Mouse (Mus musculus) midbrain, embryonic 10.5 days (tissue): Measurements from ENCODE around the gene Pole2. TPM values are rescaled to one million over a fixed set of nuclear protein-coding genes. Genes with fewer than 3 reads are reported as not detected.
A peak's percentile ranks its signal among the peaks of the same experiment; 100 is the strongest.

ENCODE experiments used
- DNase-seq: peaks from one replicate; pipeline ENCODE4 v3.0.0-alpha.2; 2017; ENCODE audit warnings: low spot score
- H3K27ac ChIP-seq: fragments of 300-500 bp; sonication (generic); replicated peaks from 2 replicates; pipeline ENCODE4 v1.5.1; 2016; ENCODE audit warnings: mild to moderate bottlenecking
- H3K27me3 ChIP-seq: fragments of 300-500 bp; sonication (generic); 2 replicates; pipeline ENCODE4 v1.6.1; 2016; ENCODE audit warnings: low read depth, mild to moderate bottlenecking; ENCODE audit not compliant: poor library complexity, severe bottlenecking
- H3K36me3 ChIP-seq: fragments of 300-500 bp; sonication (generic); 2 replicates; pipeline ENCODE4 v1.6.1; 2016; ENCODE audit warnings: mild to moderate bottlenecking, moderate library complexity
- H3K4me1 ChIP-seq: fragments of 300-500 bp; sonication (generic); 2 replicates; pipeline ENCODE4 v1.6.1; 2016
- H3K4me3 ChIP-seq: fragments of 300-500 bp; sonication (generic); 2 replicates; pipeline ENCODE4 v1.5.1; 2016; ENCODE audit warnings: mild to moderate bottlenecking, moderate library complexity
- H3K9me3 ChIP-seq: fragments of 300-500 bp; sonication (generic); replicated peaks from 2 replicates; pipeline ENCODE4 v1.6.1; 2016; ENCODE audit warnings: mild to moderate bottlenecking
- WGBS: fragments of 180-500 bp; shearing (Covaris S2); methylation state at CpG from one replicate; pipeline ENCODE4 v1.1.7; 2016; 5-methylcytosine and 5-hydroxymethylcytosine counted together
- polyA plus RNA-seq: library from polyadenylated mRNA; unstranded; fragments of >200 nt; fragmentation: Nextera tagmentation; extraction: Ambion mirVana; gene quantifications from 2 replicates; pipeline ENCODE4 v1.2.1, GENCODE M21; 2016

Gene Pole2
- polyA plus RNA-seq, 1 experiment from 2014 or later: 34.5 TPM

DNA sequence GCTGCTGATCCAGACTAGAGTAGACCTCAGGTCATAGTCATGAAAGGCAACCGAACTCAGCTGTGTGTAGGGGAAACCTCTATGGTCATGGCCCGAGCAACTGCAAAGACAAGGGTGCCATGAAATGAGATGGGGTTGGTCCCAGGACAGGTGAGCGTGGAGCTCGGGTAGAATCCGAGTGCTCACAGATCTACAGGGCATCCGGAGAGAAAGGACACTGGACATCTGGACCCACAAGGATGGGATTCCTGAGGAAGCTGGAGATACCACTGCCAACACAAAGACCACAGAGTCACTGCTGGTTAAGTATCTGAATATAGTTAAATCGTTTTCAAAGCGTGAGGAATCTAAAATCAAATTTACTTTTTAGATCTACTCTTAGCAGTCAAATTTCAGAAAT is 20.6 kb downstream of the Pole2 start:
- H3K27me3 ChIP-seq: no peaks in the 10 kb centered on the region
- H3K4me3 ChIP-seq: no peak overlapping the region
- no peaks in the 10 kb centered on the region for H3K9me3 ChIP-seq
- no peak for DNase-seq
- peaks cover 89% of the 10 kb centered on the region for H3K36me3 ChIP-seq
- no peak overlapping the region for H3K27ac ChIP-seq
- H3K4me1 ChIP-seq: peaks cover 5% of the 10 kb centered on the region; the same call in 1 of the 2 replicates
- 94% methylated on average over 8 of the region's 8 CpGs for WGBS

DNA sequence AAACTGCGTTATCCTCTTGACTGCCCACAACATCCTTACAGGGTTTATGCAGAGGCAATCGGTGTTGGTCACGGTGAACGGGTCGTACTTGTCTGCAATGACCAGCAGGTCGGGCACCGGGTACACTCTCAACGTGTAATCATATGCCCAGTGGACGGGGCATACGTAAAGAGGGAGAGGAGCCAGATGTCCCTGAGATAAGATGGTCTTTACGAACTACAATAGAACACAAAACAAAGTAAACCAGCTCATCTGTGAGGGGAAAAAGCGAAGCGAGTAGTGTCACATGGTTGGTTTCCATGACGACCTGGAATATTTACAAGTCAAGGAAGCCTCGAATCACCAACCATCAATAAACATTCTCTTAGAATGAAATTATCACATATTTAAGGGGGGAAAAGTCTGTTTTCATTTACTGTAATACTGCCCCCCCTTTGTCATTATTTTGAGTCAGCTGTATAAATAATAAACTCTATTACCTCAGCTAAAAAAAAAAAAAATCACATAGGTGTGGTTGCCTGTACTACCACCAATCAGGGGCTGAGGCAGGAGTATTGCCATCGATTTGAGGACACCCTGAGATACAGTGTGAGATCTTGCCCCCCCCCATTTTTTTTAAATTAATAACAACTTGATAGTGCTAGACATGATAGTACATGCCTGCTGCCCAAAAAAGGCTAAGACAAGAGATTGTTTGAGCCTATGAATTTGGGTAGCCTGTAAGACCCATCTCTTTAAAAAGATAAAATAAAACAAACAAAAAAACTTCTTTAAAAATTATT is 23.8 kb downstream of the Pole2 start, which contains the start of gene Gm49384:
Gm49384 (minus strand) TSS at position 216 of the 782 bp plus-strand sequence.
- H3K27me3 ChIP-seq: no peaks in the 10 kb centered on the region
- H3K36me3 ChIP-seq: peaks cover 88% of the 10 kb centered on the region
- H3K4me3 ChIP-seq: no peak within 1 kb of the TSS
- no peaks in the 10 kb centered on the region for H3K9me3 ChIP-seq
- peaks cover 5% of the 10 kb centered on the region; the same call in 1 of the 2 replicates for H3K4me1 ChIP-seq
- WGBS: 81% methylated on average over 16 of the region's 16 CpGs
- no peak for DNase-seq
- no peak within 1 kb of the TSS for H3K27ac ChIP-seq

GRCm38 (mm10) chr12:69198985-69199384 is 29.0 kb downstream of the Pole2 start:
- Histone ChIP-seq H3K4me3 (peak overlapping the region; percentile 96), H3K9me3 (no peaks in the 10 kb centered on the region), H3K4me1 (peaks cover 33% of the 10 kb centered on the region), H3K27ac (no peak overlapping the region), H3K36me3 (peaks cover 53% of the 10 kb centered on the region), H3K27me3 (no peaks in the 10 kb centered on the region)
- no peak for DNase-seq

DNA sequence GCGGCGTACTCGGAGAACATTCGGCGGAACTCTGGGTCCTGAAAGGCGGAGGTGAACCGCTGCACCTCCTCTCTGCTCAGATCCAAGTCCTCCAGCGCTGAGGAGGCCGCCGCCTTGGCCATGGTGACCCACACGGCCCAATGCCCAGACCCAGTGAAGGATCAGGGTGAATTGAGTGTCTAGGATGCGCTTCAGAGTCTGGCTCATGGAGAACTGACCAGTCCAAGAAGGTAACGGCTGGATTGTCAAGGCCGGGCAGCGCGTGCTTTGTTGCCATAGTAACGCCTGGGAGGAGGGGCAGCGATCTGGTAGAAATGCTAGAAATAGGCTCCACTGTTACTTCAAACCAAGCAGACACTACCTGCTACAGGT is 29.8 kb downstream of the Pole2 start, which contains the start of gene Dnaaf2:
Dnaaf2 (minus strand) TSS at position 266 of the 372 bp plus-strand sequence.
- H3K27ac ChIP-seq: peak within 1 kb of the TSS; percentile 92
- peak; percentile 83 for DNase-seq
- H3K27me3 ChIP-seq: no peaks in the 10 kb centered on the region
- peaks cover 50% of the 10 kb centered on the region for H3K36me3 ChIP-seq
- peak within 1 kb of the TSS; percentile 96 for H3K4me3 ChIP-seq
- under 1% methylated on average over 18 of the region's 18 CpGs for WGBS
- no peaks in the 10 kb centered on the region for H3K9me3 ChIP-seq
- peaks cover 31% of the 10 kb centered on the region for H3K4me1 ChIP-seq

- under 1% methylated on average over 94 of the region's 94 CpGs for WGBS
These were observed 30.4 kb downstream of the Pole2 start for GRCm38 (mm10) chr12:69197378-69198163.

DNA sequence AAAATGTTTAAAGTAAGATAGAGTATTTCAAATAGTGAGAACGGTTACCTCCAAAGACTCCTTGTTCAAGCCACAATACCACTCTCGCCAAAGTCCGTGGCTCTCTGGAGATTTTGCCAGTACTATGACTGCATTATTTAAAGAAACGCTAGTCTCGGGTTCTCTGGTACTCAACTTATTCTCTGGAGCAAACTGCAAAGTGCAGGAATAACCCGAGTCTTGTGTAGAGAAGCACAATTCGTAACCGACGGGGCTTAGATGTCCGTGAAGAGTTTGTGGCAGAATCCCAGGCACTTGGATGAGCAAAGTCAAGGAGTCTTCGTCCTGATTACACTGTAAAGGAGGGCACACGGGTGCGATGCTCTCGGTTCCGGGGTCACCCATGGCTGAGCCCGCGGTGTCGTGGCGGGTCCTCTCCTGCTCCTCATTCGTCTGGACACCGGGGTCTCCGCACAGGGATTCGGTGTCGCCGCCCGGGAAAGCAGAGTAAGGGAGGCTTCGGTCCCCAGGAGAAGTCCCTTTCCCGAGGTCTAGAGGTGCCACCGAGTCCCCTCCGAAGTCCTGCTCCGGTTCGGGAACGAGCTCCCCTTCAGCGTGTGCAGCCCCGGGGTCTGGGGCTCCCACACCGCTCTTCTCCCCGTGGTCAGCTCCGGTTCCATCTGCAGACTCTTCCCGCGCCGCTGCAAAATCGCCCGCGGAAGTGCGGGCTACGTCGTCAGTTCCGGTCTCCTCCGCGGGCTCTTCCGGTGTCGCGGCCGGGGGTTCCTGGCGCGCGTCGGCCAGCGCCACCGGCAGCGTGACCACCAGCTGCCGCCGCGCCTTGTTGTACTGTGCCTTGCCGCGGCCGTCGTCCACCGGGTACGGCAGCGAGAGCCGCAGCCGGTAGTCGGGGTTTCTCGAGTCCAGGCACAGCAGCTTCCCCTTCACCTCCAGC is 31.3 kb downstream of the Pole2 start, which contains the start of gene Gm49383:
Gm49383 (minus strand) TSS at position 661 of the 934 bp plus-strand sequence.
- under 1% methylated on average over 75 of the region's 75 CpGs for WGBS
- Histone ChIP-seq H3K27me3 (no peaks in the 10 kb centered on the region), H3K27ac (peak within 1 kb of the TSS; percentile 92), H3K4me1 (peaks cover 31% of the 10 kb centered on the region), H3K9me3 (no peaks in the 10 kb centered on the region), H3K36me3 (peaks cover 50% of the 10 kb centered on the region), H3K4me3 (peak within 1 kb of the TSS; percentile 96)
- DNase-seq: peak; percentile 80

More at GRCm38 (mm10) chr12:69197378-69198163, 30.4 kb downstream of the Pole2 start:
- Histone ChIP-seq H3K9me3 (no peaks in the 10 kb centered on the region), H3K27ac (peak overlapping the region; percentile 92), H3K36me3 (peaks cover 50% of the 10 kb centered on the region), H3K4me3 (peak overlapping the region; percentile 96), H3K4me1 (peaks cover 31% of the 10 kb centered on the region), H3K27me3 (no peaks in the 10 kb centered on the region)
- peak; percentile 69 for DNase-seq

GRCm38 (mm10) chr12:69192637-69193036 is 35.4 kb downstream of the Pole2 start:
- peaks cover 60% of the 10 kb centered on the region for H3K36me3 ChIP-seq
- no peak overlapping the region for H3K27ac ChIP-seq
- peaks cover 16% of the 10 kb centered on the region for H3K4me1 ChIP-seq
- H3K9me3 ChIP-seq: no peaks in the 10 kb centered on the region; the same call in 1 of the 2 replicates
- DNase-seq: no peak
- no peaks in the 10 kb centered on the region for H3K27me3 ChIP-seq
- 93% methylated on average over 2 of the region's 2 CpGs for WGBS
- no peak overlapping the region for H3K4me3 ChIP-seq

DNA sequence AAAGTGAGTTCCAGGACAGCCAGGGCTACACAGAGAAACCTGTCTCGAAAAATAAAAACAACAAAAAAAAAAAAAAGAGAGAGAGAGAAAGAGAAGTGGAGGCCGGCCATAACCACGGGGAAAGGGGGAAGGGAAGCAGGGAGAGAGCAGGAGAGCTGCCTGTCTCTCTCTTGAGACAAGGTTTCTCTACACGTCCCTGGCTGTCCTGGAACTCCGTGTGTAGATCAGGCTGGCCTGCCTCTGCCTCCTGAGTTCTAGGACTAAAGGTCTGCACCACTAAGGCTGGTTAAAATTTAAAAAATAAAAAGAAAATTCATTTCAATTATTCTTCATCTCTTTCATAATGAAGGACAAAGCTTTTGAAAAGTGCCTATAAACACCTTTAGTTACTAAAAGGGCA is 36.6 kb downstream of the Pole2 start:
- no peak for DNase-seq
- no peaks in the 10 kb centered on the region for H3K27me3 ChIP-seq
- H3K36me3 ChIP-seq: peaks cover 66% of the 10 kb centered on the region
- WGBS: 88% methylated on average over 5 of the region's 5 CpGs
- H3K9me3 ChIP-seq: no peaks in the 10 kb centered on the region; the same call in 1 of the 2 replicates
- H3K4me1 ChIP-seq: peaks cover 23% of the 10 kb centered on the region
- no peak overlapping the region for H3K27ac ChIP-seq
- no peak overlapping the region for H3K4me3 ChIP-seq

DNA sequence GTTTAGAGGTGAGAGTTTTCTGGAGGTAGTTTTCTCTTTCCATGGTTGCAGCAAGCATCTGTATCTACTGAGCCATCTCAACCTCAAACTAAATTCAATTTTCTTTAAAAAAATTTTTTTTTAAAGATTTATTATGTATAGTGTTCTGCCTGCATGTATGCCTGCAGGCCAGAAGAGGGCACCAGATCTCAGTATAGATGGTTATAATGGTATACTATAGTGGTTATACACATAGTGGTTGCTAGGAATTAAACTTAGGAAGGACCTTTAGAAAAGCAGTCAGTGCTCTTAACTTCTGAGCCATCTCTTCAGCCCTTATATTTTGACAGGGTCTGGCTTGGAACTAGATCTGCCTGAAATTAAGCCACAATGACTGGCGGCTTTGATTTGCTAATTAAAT is 37.5 kb downstream of the Pole2 start:
- H3K27ac ChIP-seq: no peak overlapping the region
- H3K4me3 ChIP-seq: no peak overlapping the region
- DNase-seq: no peak
- 91% methylated on average over 1 of the region's 1 CpGs for WGBS
- no peaks in the 10 kb centered on the region for H3K27me3 ChIP-seq
- peaks cover 25% of the 10 kb centered on the region for H3K4me1 ChIP-seq
- no peaks in the 10 kb centered on the region; the same call in 1 of the 2 replicates for H3K9me3 ChIP-seq
- peaks cover 66% of the 10 kb centered on the region for H3K36me3 ChIP-seq

- Histone ChIP-seq H3K9me3 (no peaks in the 10 kb centered on the region; the same call in 1 of the 2 replicates), H3K4me3 (no peak overlapping the region), H3K36me3 (peaks cover 66% of the 10 kb centered on the region), H3K27me3 (no peaks in the 10 kb centered on the region), H3K4me1 (peaks cover 25% of the 10 kb centered on the region), H3K27ac (no peak overlapping the region)
- WGBS: 91% methylated on average over 9 of the region's 9 CpGs
- no peak for DNase-seq
These were observed 37.9 kb downstream of the Pole2 start for GRCm38 (mm10) chr12:69190074-69190473.

GRCm38 (mm10) chr12:69186811-69187471 is 41.1 kb downstream of the Pole2 start:
- no peak overlapping the region for H3K4me3 ChIP-seq
- H3K9me3 ChIP-seq: no peaks in the 10 kb centered on the region; the same call in 1 of the 2 replicates
- H3K27me3 ChIP-seq: no peaks in the 10 kb centered on the region
- peaks cover 53% of the 10 kb centered on the region for H3K36me3 ChIP-seq
- no peak for DNase-seq
- H3K27ac ChIP-seq: no peak overlapping the region
- WGBS: 80% methylated on average over 5 of the region's 5 CpGs
- H3K4me1 ChIP-seq: peaks cover 33% of the 10 kb centered on the region
